Mouse (Mus musculus) layer of hippocampus, adult 2 months (tissue): ENCODE measurements around the gene Gm7102. TPM values are rescaled to one million over a fixed set of nuclear protein-coding genes. Genes with fewer than 3 reads are reported as not detected.

Source experiments
- DNase-seq, 2 experiments: peaks; one replicate each; pipeline ENCODE4 v3.0.0; 2022; ENCODE audit warnings: low spot score in 2 of 2
- H3K27ac ChIP-seq: fragments of 200-600 bp; 2 replicates; pipeline ENCODE4 v1.8.1; 2022
- H3K4me3 ChIP-seq: fragments of 200-600 bp; 2 replicates; pipeline ENCODE4 v1.8.1; 2022; ENCODE audit warnings: mild to moderate bottlenecking
- CTCF ChIP-seq: fragments of 200-600 bp; conservative IDR thresholded peaks from 2 replicates; pipeline ENCODE4 v1.8.1; 2022; ENCODE audit warnings: antibody characterized with exemption, mild to moderate bottlenecking, moderate library complexity
- total RNA-seq, 2 experiments: library from RNA; stranded (reverse); gene quantifications; 2 replicates each; pipeline ENCODE4 v1.2.3; 2021

The Gm7102 gene
- total RNA-seq, 2 experiments from 2014 or later, result 0.38 TPM; not detected in 1

- Histone ChIP-seq H3K27ac (no peak overlapping the region), H3K4me3 (no peak overlapping the region)
- TF ChIP-seq CTCF, result no peak
- no peak for DNase-seq
These were observed 45.0 kb downstream of the Gm7102 start for GRCm38 (mm10) chr19:61131096-61131495.

Other genes with a start within 250 kb of the Gm7102 start
- gene Zfp950, start 35.5 kb downstream of the Gm7102 start, total RNA-seq, result 10 to 100 TPM; 42.2 to 51.8 TPM
- not detected for gene Gm6020, start 7.6 kb upstream of the Gm7102 start, total RNA-seq
- 10 to 100 TPM; 36.4 to 42.3 TPM for gene Csf2ra, start 52.1 kb upstream of the Gm7102 start, total RNA-seq
- not detected for gene Gm21060, start 120.8 kb upstream of the Gm7102 start, total RNA-seq